Mouse (Mus musculus): ENCODE measurements at regions not wholly inside any gene's neighbourhood (a gene's known extent, or its start where the extent isn't known, plus 50 kb on each side); places are given as distances from the start of the nearest gene placed in this dataset.

DNA sequence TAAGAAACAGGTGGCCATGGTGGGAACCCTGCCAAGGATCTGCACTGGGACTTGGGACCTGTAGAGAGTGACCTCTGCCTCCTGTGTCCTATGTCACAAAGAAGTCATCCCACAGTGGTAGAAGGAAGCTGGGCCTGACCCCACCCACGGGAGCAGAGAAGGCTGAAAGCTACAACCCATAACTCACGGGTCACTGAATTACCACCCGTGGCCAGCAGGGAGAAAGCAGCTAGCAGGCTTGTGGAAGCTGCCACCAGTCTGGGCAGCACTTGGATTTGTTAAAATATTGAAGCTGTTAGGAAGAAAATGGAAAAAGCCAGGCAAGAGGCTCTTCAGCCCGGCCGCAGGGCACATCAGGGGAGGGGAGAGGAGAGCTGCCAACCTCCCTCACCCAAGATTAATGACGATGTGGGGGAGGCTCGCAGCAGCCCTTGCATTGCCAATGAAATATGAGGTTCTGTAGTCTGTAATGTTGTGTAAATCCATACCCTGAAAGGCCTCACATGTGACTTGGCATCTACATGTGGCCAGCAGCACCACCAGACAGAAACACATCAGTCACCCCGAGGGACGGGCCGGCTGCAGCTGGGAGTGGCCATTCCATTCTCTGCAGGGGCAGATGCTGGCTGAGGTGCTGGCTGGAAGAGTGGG, 94.5 kb downstream of the Olfm1 start:
- DNase-seq (ENCODE audit: extremely low spot score, low spot score), result no peak

DNA sequence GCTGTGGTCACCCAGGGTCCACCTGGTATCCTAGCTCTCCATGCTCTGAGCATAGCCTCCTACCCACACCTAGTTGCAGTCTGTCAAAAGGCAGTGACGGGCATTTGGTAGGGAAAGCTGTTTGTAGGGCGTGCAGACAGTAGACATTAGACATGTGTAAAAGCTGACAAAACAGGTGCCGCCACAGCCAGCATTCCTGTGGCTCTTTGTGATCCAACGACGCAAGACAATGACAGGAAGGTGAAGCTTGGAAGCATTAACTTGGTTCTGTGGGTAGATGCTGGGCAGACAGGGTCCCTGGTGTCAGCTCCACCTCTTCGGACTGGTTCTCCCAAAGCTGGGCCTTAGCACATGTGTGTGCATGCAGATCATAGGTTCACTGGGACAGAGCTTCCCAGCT, 96.5 kb downstream of the Olfm1 start:
- DNase-seq (ENCODE audit: extremely low spot score, low spot score), result no peak

DNA sequence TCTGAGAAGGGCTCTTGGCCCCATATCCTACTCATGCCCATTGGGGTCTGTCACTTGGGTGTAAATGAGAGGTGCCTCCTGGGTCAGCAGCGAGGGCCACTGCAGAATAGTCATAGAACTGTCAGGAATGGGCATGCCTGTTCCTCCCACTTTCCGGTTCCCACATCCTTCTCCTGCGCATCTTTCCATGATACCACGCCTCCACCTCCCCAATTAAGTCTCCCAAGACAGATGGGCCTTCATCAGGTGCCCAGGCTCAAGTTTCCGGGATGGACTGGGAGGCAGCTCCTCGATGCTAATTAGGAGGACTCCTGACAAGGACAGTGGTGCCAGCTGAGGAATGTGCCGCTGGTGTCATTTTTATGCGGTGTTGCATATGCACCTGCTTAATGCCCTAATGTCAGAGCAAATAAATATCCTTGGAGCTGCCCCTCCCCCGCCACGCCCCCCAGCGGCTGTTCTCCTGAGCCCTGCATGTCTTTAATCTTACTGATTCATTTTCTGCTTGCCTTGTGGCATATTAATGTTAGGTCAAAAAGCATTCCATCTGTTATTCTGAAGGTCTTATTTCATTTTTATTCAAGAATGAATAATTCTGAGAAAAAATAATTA, 97.2 kb downstream of the Olfm1 start:
- no peak for DNase-seq (ENCODE audit: extremely low spot score, low spot score)

DNA sequence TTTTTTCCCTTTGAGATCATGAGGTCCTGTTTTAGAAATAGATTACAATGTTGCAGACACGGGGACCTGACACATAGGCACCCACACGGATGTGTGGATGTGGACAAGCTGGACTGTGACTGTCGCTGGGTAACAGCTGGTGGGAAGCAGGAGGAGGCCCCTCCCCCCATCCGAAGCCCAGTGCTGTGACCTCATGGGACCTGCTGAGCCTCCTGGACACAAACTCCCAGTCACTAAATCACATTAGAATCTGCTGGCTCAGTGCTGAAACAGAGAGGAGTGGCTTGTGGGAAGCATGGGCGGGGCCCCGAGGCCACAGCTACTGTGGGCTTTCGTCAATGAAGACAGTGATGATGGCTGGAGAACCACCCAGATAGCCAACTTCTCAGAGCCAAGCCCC, 101.7 kb downstream of the Olfm1 start:
- peak; percentile 49 for DNase-seq (ENCODE audit: extremely low spot score, low spot score)

DNA sequence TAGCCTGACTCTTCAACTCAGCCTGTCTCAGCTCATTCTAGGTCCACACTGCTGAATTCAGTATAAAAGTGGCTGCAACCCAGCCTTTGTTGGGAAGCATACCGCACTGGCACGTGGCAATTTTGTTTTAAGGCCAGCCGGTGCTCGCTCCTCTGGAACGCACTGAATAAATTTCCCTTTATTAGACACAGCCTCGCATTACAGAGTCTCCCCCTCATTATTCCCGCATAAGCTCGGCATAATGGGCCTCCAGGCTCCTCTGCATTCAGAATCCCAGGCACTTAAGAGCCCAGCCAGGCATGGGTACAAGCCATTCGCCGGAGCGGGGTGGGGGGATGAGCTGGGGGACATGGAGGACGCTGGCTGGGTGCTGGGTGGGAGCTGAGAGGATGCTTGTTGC, 103.4 kb downstream of the Olfm1 start:
- DNase-seq (ENCODE audit: extremely low spot score, low spot score), result no peak

DNA sequence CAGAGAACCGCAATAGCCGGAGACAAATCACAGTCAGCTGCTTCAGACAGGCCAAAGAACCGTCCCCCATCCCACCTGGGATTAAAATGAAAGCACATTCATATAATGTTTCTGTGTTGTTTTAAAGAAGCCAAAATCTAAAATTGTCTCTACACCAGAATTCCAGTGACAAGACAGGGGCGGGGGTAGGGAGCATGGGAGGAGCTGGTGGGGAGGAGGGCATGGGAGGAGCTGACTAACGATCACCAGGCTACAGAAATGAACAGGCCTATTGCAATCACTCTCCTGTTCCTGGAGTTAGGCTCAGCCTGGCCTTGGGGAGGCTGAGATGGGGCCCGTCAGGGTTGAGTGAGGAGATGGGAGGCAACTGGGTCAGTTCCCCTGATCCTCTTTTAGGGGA, 105.9 kb downstream of the Olfm1 start:
- no peak for DNase-seq (ENCODE audit: extremely low spot score, low spot score)

DNA sequence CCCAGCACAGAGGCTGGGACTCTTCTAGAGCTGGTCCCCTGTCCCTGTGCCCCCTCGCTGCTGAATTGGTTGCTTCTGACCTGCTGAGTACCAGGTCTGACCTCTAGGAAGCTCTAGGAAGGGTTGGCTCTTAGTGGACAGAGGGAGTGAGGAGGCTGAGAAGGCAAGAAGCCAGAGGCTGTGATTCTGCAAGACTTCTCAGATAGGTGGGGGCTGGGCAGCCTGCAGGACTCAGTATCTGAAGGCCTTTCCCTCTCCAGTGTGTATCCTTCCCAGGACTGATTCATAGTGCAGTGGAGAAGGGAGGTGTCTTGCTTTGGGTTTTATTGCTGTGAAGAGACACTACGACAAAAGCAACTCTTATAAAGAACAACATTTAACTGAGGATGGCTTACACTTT, 106.6 kb downstream of the Olfm1 start:
- DNase-seq (ENCODE audit: extremely low spot score, low spot score), result no peak

DNA sequence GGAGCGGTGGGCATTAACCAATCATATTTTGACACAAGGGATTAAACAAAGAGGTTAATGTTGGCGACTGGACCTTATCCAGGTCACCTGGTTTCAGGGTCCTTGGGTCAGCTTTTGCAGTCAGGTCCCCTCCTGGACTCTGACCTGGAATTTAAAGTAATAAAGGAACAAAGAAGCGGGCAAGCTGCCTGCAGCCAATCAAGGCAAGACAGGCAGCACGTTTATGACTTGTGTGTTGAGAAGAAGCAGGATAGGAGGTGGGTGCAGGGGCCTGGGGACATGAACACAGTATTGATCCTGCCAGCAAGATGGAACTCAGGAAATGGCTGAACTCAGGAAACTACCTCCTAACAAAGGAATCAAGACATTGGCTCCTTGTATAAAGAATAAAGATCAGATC, 108.5 kb downstream of the Olfm1 start:
- no peak for DNase-seq (ENCODE audit: extremely low spot score, low spot score)

DNA sequence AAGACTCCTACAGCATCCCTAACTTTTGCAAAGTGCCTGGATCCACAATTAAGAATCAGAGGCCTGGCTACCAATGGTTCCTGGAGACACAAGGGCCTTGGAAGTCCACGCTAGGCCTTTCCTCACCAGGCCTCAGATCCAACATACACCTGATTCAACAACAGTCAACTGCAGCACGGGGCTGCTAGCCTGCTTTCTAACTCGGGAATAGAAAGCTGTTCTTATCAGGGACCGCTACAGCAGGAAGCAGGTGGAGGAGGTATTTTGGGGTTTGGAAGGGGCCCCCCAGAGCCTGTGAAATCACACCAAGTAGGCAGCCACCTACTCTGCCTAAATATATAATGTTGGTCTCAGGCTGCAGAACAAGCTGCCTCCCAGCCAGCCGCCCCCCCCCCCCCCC, 111.1 kb downstream of the Olfm1 start:
- DNase-seq (ENCODE audit: extremely low spot score, low spot score), result no peak

DNA sequence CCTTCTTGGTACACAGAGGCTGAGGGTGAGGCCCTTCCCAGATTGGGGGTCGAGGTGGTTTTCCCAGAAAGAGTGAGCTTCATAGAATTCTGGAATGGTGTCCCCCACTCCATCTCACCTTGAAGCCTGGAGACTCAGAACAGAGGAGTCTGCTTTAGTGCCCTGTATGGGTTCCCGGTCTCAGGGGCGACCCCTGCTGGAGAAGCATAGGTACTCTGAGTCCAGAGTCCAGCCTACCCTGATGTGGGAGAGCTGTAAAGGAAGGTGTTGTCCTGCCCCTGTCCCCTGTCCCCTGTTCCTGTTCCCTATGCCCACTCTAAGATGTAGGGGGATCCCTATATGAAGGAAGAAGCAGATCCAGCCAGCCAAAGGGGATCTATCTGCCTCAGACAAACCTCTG, 111.9 kb downstream of the Olfm1 start:
- DNase-seq (ENCODE audit: extremely low spot score, low spot score), result peak; percentile 57

DNA sequence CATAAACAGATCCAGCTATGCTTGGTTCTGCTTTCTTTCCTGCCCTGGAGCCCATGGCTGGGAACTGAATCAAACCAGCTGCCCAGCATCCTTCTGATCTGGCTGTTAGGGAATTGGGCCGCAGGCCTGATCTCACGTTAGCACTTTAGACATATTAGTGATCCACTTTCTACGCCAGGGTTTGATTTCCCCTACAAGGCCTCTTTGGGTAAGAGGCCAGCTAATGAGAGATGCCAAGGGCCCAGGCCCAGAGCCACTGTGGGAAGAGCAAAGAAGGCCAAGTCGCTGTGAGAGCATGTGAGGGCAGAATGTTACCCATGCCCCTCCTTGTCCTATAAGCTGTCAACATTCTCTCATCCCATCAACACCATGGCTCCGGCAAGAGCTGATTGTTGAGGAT, 116.3 kb downstream of the Olfm1 start:
- DNase-seq (ENCODE audit: extremely low spot score, low spot score), result no peak

DNA sequence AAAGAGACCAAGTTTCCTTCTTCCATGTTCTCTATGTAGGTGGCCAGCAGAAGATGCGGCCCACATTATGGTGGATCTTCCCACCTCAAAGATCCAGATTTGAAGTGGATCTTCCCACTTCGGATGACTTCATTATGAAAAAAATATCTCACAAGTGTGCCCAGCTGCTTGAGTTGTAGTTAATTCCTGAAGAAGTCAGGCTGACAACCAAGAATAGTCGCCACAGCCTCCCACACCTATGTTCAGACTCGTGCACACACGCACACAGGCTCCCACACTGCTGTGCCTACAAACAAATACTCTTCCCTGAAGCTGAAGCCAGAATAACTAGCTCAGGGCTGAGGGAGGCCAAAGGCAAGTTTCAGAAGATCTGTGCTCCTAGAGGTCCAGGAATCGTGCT, 119.4 kb downstream of the Olfm1 start:
- no peak for DNase-seq (ENCODE audit: extremely low spot score, low spot score)

DNA sequence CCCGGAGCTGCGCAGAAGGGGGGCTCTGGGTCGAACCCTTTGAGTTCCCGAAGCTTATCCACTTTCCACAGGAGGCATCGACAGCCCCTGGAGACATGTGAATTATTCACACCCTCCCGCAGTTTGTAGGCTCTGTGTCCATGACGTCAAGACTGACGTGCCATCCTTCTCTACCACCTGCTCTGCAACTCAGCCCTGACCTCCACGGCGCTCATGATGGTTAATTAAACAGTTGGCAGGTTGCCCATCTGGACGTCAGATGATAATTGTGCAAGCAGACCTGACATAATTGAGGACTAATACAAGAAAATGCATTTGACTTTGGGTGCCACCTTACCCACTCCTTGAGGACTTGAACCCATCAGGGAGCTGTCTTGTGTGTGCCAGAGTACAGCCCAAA, 121.1 kb upstream of the Ppp1r26 start:
- no peak for DNase-seq (ENCODE audit: extremely low spot score, low spot score)

DNA sequence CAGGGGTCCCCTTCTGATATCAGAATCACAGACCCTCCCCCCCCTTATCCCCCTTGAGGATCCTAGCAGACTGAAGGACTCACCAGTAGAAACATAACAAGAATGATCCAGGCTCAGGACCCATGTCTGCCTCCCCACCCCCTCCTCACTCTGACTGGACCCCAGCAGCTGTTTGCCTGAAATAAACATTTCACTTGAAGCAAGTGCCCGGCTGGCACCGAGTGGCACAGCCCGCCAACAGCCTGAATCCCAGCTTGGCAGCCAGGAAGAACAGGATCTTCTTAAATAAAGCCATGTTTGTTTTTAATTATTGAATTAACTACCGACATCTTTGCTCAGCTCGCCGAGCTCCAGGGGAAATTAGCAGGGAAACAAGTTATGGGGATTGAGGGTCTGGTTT, 120.5 kb upstream of the Ppp1r26 start:
- DNase-seq (ENCODE audit: extremely low spot score, low spot score), result no peak

DNA sequence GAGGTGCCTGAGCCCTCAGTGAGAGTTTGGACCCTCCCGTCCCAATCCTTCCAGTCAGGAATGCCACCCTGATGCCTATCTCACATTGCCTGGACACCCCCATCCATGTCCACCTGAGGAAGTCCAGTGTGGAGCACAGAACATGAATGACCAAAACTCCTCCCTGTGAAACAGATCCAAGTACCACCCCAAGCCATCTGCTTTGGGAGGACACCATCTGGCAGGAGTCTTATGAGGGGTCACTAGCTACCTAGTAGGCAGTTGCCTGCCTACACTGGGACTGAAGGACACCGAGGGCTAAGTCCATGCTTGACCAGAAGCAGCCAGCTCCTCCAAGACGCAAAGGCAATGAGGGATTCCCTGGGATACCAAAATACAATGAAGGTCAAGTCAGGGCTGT, 119.9 kb upstream of the Ppp1r26 start:
- DNase-seq (ENCODE audit: extremely low spot score, low spot score), result no peak

DNA sequence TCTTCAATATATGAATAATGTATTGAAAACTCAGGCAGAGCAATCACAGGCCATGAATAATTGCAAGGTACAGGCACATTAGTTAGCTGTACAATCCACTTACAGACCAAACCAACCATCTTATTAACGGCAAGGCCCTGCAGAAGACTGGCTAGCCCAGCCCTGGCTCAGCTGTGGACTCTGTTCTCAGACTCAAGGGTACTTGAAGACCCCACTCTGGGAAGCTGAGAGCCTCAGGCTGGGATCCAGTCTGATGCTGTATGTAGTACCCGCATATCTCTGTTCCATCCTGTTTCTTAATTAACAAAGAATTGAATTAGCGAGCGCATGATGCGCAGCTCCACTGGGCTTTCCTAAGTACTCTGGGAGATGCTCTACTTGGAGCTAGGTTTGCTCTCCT, 117.5 kb upstream of the Ppp1r26 start:
- no peak for DNase-seq (ENCODE audit: extremely low spot score, low spot score)

DNA sequence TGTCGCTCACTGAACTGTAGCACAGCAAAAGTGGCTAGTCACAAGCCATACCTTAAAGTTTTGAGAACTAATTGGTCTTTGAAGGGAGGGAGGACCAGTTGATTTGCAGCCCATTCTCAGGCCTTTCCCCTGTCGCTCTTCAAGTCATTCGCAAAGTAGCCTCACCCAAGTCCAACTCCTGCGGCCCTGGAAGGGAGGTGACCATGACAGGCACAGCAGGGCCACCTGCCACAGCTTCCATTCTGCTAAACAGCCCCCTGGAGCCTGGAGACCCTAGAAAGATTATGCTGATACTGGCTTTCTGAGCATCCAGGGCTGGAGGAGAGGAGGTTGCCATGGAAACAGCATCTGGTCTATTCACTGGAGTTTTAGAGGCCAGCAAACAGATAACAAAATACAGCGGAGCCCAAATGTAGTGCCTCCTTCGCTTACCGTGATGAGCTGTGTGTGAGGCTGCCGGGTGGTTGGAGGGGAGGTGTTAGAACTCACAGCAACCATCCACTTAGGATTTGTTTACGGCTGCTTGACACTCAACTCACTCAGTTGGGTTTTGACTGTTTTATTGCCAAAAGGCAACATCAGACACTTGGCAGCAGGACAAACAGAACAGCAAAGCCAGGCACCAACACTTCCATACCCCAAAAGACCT, 111.3 kb upstream of the Ppp1r26 start:
- no peak for DNase-seq (ENCODE audit: extremely low spot score, low spot score)

DNA sequence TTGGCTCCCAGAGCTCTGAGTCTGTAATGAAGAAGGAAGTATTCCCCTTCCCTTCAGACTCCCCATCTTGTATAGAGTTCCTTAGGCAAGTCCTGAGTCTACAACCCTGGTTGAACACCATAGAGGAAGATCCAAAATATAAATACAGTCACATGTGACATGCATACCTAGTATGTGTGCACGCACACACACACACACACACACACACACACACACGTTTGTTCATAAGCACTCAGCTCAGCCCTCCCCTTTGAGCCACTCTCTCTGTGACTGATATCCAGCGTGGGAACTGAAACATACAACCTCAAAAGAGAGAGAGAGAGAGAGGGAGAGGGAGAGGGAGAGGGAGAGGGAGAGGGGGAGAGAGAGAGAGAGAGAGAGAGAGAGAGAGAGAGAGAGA, 110.8 kb upstream of the Ppp1r26 start:
- no peak for DNase-seq (ENCODE audit: extremely low spot score, low spot score)

DNA sequence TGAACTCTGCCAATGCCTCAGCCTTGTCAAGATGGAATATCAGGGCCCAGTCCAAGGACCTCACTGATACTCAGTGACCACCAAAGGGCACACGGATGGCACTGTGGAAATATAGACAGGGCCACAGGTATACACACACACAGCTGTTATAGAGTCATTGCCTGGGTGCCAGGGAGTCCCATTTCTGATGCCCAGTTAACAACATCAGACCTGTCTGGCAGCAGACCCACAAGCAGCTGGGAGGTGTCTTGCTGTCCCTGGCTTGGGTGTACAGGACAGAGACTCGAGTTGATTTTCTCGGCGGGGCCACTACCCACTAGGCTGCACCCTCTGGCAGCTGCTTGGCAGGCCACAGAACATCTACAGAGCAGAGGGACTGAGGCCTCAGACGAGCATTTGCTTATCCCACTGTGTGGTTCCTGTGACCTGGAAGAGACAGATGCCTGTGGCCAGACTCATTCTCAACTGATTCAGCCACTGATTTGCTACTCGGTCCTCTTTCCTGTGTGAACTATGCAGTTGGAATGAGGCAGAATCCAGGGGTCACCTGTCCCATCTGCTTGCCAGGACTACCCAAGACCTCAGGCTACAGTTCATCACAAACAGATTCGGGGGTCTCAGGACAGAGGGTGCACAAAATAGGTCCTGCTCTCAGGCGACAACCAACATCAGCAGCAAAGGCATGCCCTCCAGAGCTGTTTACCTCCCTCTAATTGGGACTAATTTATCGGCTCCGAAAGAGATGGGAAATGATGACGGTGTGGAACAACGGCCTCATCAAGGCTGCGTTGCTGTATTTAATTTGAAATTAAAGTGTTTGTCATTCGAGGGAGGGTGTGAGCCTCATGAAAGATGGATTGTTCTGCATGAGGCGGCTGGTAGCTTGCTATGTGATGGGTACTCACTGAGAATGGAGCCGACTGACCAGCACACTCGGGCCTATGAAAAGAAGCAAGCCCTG, 110.0 kb upstream of the Ppp1r26 start:
- DNase-seq (ENCODE audit: extremely low spot score, low spot score), result no peak

DNA sequence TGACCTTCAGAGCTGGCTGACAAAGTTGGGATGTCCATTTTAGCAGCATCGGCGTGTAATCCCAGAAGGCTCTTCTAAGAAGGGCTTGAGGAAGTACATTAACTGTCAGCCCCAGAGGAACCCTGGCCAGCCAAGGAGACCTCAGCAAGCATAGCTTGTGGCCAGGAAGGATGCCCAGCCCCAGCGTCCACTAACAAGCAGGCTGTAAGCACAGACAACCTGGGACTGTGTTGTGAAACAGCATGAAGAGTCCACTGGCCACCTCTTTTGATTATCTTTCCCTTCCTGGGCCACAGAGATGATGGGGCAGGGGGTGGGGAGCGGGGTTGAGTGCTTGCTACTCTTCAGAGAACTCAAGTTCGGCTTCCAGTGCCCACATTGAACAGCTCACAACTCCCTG, 109.0 kb upstream of the Ppp1r26 start:
- no peak for DNase-seq (ENCODE audit: extremely low spot score, low spot score)

DNA sequence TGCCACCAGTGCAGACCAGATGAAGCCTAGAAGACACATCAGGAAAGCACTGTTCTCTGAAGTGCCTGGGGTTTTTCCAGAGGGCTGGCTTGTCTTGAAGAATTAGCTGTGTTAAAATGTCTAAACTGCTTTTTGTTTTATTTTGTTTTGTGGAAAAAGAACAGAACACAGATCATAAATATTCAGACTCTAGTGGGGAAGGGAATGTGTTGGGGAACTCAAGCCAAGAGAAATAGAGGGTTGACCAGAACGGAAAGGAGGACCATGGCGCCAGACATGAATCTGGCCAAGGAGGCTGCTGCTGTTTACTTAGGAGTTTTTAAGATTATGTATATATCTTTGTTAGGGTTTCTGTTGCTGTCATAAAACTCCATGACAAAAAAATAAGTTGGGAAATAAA, 105.3 kb upstream of the Ppp1r26 start:
- no peak for DNase-seq (ENCODE audit: extremely low spot score, low spot score)

DNA sequence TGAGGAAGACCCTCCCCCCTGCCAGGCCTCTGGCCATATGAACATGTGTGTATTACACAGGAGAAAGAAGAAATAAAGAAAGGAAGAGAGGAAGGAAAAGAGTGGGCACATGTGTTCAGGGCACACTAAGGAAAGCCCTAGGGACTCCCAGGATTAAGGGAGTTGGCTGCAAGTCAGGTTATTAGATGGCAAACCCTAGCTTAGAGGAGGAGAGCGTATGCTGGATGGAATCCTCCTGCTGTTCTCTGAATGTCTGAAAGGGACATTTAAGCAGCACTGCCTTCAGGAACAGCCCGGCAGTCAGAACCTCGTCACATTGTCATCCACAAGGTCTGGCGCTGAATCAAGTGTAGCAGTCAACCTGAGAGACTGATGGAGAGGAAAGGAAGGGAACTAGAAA, 98.1 kb upstream of the Ppp1r26 start:
- DNase-seq (ENCODE audit: extremely low spot score, low spot score), result no peak

Data from neural tube, embryonic 10.5 days (tissue).